Mouse (Mus musculus): ENCODE measurements at regions not wholly inside any gene's neighbourhood (a gene's known extent, or its start where the extent isn't known, plus 50 kb on each side); places are given as distances from the start of the nearest gene placed in this dataset.

- TF ChIP-seq CTCF (IDR thresholded peaks at IDR 0.05; ENCODE audit: low read depth), result no peak
- no peak for TF ChIP-seq EP300 (IDR thresholded peaks at IDR 0.05; ENCODE audit: low read depth)
Measured at GRCm38 (mm10) chr3:52171303-52171702, 66.4 kb upstream of the Maml3 start.
